In the genomic region with DNA sequence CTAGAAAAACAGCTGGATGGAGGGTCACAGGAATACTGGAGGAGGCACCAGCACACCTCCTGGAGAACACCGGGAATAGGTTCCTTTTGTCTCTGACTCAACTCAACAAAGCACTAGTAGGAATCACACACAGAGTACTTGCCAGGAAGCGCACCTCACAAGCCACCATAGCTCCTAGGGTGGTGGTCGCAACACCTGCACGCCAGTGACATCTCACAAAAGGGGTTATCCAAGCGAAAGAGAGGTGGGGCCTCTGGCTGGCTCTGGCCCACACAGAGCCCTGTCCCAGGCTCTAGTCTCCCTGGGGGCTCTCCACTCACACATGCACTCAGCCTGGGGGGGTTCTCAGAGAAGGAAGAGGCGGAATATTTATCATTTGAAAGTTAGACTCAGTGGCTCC, we compare ENCODE assay signal across 28 mouse cellular contexts. TPM values are rescaled to one million over a fixed set of nuclear protein-coding genes. Genes with fewer than 3 reads are reported as not detected.
"Had no signal": no experiment of that assay in that cellular context is flagged by ENCODE, and none has a peak within 500 bp of the region (broad histone marks: within the 10 kb centered on the region; RNA-seq: fewer than 3 reads in every experiment).

No protein-coding gene starts in this region.

- H3K9ac ChIP-seq: embryonic facial prominence, embryonic 12.5 days; embryonic facial prominence, embryonic 13.5 days; embryonic facial prominence, embryonic 15.5 days; forebrain, embryonic 12.5 days; forebrain, embryonic 13.5 days; forebrain, embryonic 15.5 days; forebrain, postnatal 0 days had no signal

- H3K9me3 ChIP-seq: embryonic facial prominence, embryonic 10.5 days; embryonic facial prominence, embryonic 12.5 days; embryonic facial prominence, embryonic 13.5 days; embryonic facial prominence, embryonic 15.5 days; forebrain, embryonic 10.5 days; forebrain, embryonic 12.5 days; forebrain, embryonic 13.5 days; forebrain, embryonic 15.5 days; heart, embryonic 10.5 days had no signal

- H3K4me3 ChIP-seq: embryonic facial prominence, embryonic 10.5 days; embryonic facial prominence, embryonic 12.5 days; embryonic facial prominence, embryonic 13.5 days; embryonic facial prominence, embryonic 15.5 days; erythroblast, embryonic 14.5 days; forebrain, embryonic 10.5 days; forebrain, embryonic 12.5 days; forebrain, embryonic 13.5 days; forebrain, embryonic 15.5 days; gastrocnemius, adult 2 months; heart, adult 2 months; heart, embryonic 10.5 days had no signal

- ATAC-seq: forebrain, embryonic 13.5 days; forebrain, embryonic 14.5 days; forebrain, embryonic 15.5 days; forebrain, embryonic 16.5 days; forebrain, postnatal 0 days had no signal

- H3K4me2 ChIP-seq: embryonic facial prominence, embryonic 12.5 days; embryonic facial prominence, embryonic 13.5 days; embryonic facial prominence, embryonic 15.5 days; forebrain, embryonic 12.5 days; forebrain, embryonic 13.5 days; forebrain, embryonic 15.5 days had no signal

- H3K27ac ChIP-seq: embryonic facial prominence, embryonic 10.5 days; embryonic facial prominence, embryonic 12.5 days; embryonic facial prominence, embryonic 13.5 days; embryonic facial prominence, embryonic 15.5 days; forebrain, embryonic 10.5 days; forebrain, embryonic 12.5 days; forebrain, embryonic 13.5 days; forebrain, embryonic 15.5 days; gastrocnemius, adult 2 months; heart, adult 2 months; heart, embryonic 10.5 days had no signal

- DNase-seq: cerebellum, adult 9-11 months; cerebellum, postnatal 14 days; cerebellum, postnatal 25 days; cerebellum, postnatal 36 days; embryo, embryonic 11 days; forebrain, postnatal 0 days; gastrocnemius, adult 2 months; gastrocnemius, postnatal 10 days; gastrocnemius, postnatal 14 days; gastrocnemius, postnatal 25 days; gastrocnemius, postnatal 36 days; heart, adult 11 months; heart, adult 18-20 months; heart, adult 2 months had no signal

- H3K27me3 ChIP-seq: embryonic facial prominence, embryonic 15.5 days had no signal

RNA-seq across cellular contexts. Expression of gene Pimreg, which starts 6.9 kb away (rescaled TPM):
- total RNA-seq: gastrocnemius, adult 18-20 months; gastrocnemius, adult 2 months; gastrocnemius, adult 8-10 months had no signal

RNA-seq across cellular contexts. Expression of gene Aipl1, which starts 11.4 kb away (rescaled TPM):
- total RNA-seq: gastrocnemius, adult 18-20 months; gastrocnemius, adult 2 months; gastrocnemius, adult 8-10 months; gastrocnemius, postnatal 25 days; gastrocnemius, postnatal 36 days; heart, adult 18-20 months; heart, adult 2 months had no signal
